Mouse (Mus musculus): ENCODE results near the gene Fam83c. TPM values are rescaled to one million over a fixed set of nuclear protein-coding genes. Genes with fewer than 3 reads are reported as not detected.

The Fam83c gene
- polyA plus RNA-seq, 1 experiment from 2014 or later, result 0.07 TPM

- H3K4me3 ChIP-seq (ENCODE audit: control insufficient read depth in 1 of 2, insufficient read depth in 1 of 2, low read depth in 1 of 2, low read length in 2 of 2), result no peak overlapping the region
- peaks cover 7 to 8% of the 10 kb centered on the region in 2 experiments; a peak in 3 of 4 replicates for H3K4me1 ChIP-seq (ENCODE audit: control insufficient read depth in 2 of 2, insufficient read depth in 2 of 2, low read length in 2 of 2)
- no peak overlapping the region for H3K4me2 ChIP-seq (ENCODE audit: low read length)
- H3K36me3 ChIP-seq (ENCODE audit: control insufficient read depth, insufficient read depth, low read length), result no peaks in the 10 kb centered on the region
- 56% methylated on average over 5 of the region's 5 CpGs for WGBS
- no peak overlapping the region for H3K9ac ChIP-seq (ENCODE audit: low read length)
- H3K27ac ChIP-seq (replicated peaks in 1 of 2; ENCODE audit: control insufficient read depth in 1 of 2, insufficient read depth in 1 of 2, low read depth in 2 of 2, low read length in 2 of 2), result no peak overlapping the region
- H3K27me3 ChIP-seq (ENCODE audit: control insufficient read depth, insufficient read depth, low read length), result no peaks in the 10 kb centered on the region
- 0 out of 2 replicates have a peak, but pooled peaks cover 1% of the 10 kb centered on the region for H3K9me3 ChIP-seq (ENCODE audit: control insufficient read depth, low read length)
- no peak for ATAC-seq (ENCODE audit: insufficient number of reproducible peaks, insufficient read depth, low FRiP score, low read depth)
These were observed 28.1 kb downstream of the Fam83c start for GRCm38 (mm10) chr2:155806548-155806947.

DNA sequence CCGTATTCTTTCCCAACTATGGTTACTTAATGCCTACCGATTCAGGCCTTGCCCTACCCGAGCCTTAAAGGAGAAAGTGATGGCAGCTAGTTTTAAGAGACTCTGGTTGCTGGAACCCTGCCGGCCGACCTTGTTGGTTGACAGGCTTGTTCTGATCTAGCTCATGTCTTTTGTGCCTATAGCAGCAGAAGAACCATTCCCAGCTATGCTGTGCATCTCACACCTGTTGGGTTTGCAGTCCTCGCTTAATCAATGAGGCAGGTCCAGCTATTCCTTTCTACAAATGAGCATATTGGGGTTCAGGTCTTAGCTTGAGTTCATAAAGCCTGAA lies 28.8 kb downstream of the Fam83c start:
- no peaks in the 10 kb centered on the region for H3K9me3 ChIP-seq (ENCODE audit: control insufficient read depth, low read length)

DNA sequence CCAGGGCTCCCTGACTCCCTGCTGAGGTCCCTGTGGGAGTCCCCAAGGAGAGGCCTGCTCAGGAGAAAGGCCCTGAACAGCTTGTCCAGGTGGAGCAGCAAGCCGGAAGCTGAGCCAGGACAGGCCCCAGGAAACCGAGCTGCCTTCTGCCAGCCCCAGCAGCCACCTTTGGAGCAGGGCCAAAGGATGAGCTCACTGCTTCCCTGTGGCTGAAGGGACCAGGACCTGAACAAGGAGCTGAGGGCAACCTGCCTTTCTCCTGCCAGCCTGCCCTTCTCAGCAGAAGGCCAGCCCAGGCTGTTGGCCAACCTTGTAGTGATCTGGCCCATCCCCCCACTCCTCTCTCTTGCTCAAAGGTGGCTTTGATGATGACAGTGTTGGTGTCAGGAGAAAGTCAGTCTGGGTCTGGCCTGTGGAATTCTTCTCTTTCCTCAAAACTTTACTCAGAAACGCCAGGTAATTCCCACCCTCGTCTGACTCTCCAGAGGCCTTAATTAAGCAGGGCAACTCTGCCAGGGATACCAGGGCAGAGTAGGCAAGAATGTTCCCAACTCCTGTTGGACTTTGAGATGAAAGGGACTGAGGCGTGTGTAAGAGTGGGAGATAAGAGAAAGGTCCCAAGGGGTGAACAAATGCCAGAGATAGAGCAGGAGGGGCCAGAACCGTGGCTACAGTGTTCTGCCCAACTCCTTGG lies 29.3 kb downstream of the Fam83c start:
- 27% methylated on average over 6 of the region's 6 CpGs for WGBS
- no peak overlapping the region for H3K27ac ChIP-seq (replicated peaks in 1 of 2; ENCODE audit: control insufficient read depth in 1 of 2, insufficient read depth in 1 of 2, low read depth in 2 of 2, low read length in 2 of 2)
- no peak overlapping the region for H3K4me2 ChIP-seq (ENCODE audit: low read length)
- peaks cover 7 to 8% of the 10 kb centered on the region in 2 experiments; a peak in 3 of 4 replicates for H3K4me1 ChIP-seq (ENCODE audit: control insufficient read depth in 2 of 2, insufficient read depth in 2 of 2, low read length in 2 of 2)
- no peak overlapping the region for H3K9ac ChIP-seq (ENCODE audit: low read length)
- no peak overlapping the region for H3K4me3 ChIP-seq (ENCODE audit: control insufficient read depth in 1 of 2, insufficient read depth in 1 of 2, low read depth in 1 of 2, low read length in 2 of 2)
- H3K36me3 ChIP-seq (ENCODE audit: control insufficient read depth, insufficient read depth, low read length), result no peaks in the 10 kb centered on the region
- ATAC-seq (ENCODE audit: insufficient number of reproducible peaks, insufficient read depth, low FRiP score, low read depth), result no peak
- no peaks in the 10 kb centered on the region for H3K9me3 ChIP-seq (ENCODE audit: control insufficient read depth, low read length)
- H3K27me3 ChIP-seq (ENCODE audit: control insufficient read depth, insufficient read depth, low read length), result no peaks in the 10 kb centered on the region

More for the DNA sequence above, 28.8 kb downstream of the Fam83c start:
- 68% methylated on average over 6 of the region's 6 CpGs for WGBS
- Histone ChIP-seq H3K4me2 (ENCODE audit: low read length) (no peak overlapping the region), H3K27ac (replicated peaks in 1 of 2; ENCODE audit: control insufficient read depth in 1 of 2, insufficient read depth in 1 of 2, low read depth in 2 of 2, low read length in 2 of 2) (no peak overlapping the region), H3K9ac (ENCODE audit: low read length) (no peak overlapping the region), H3K27me3 (ENCODE audit: control insufficient read depth, insufficient read depth, low read length) (no peaks in the 10 kb centered on the region), H3K4me3 (ENCODE audit: control insufficient read depth in 1 of 2, insufficient read depth in 1 of 2, low read depth in 1 of 2, low read length in 2 of 2) (no peak overlapping the region), H3K36me3 (ENCODE audit: control insufficient read depth, insufficient read depth, low read length) (no peaks in the 10 kb centered on the region), H3K4me1 (ENCODE audit: control insufficient read depth in 2 of 2, insufficient read depth in 2 of 2, low read length in 2 of 2) (peaks cover 7 to 8% of the 10 kb centered on the region in 2 experiments; a peak in 3 of 4 replicates)
- no peak for ATAC-seq (ENCODE audit: insufficient number of reproducible peaks, insufficient read depth, low FRiP score, low read depth)

DNA sequence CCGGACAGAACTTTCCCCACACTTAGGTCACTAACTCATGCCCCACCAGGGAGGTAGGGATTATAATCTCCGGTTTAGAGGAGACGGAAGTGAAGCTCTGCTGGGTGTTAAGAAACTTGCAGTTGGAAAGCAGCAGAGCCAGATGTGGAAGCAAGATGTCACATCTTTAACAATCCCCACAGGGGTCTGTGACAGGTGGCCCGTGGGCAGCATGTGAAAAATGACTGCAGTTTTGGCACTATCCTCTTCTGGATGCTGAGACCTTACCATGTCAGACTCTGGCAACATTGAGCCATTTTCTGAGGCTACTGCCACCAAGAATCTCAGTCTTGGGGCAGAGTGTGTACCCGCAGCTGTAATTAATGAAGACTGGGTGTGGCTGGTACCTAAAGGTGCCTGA lies 30.6 kb downstream of the Fam83c start:
- Histone ChIP-seq H3K27me3 (ENCODE audit: control insufficient read depth, insufficient read depth, low read length) (no peaks in the 10 kb centered on the region), H3K27ac (replicated peaks in 1 of 2; ENCODE audit: control insufficient read depth in 1 of 2, insufficient read depth in 1 of 2, low read depth in 2 of 2, low read length in 2 of 2) (no peak overlapping the region), H3K36me3 (ENCODE audit: control insufficient read depth, insufficient read depth, low read length) (no peaks in the 10 kb centered on the region), H3K4me1 (ENCODE audit: control insufficient read depth in 2 of 2, insufficient read depth in 2 of 2, low read length in 2 of 2) (peaks cover 7 to 8% of the 10 kb centered on the region in 2 experiments; a peak in 3 of 4 replicates), H3K4me2 (ENCODE audit: low read length) (no peak overlapping the region), H3K9me3 (ENCODE audit: control insufficient read depth, low read length) (no peaks in the 10 kb centered on the region), H3K9ac (ENCODE audit: low read length) (no peak overlapping the region), H3K4me3 (ENCODE audit: control insufficient read depth in 1 of 2, insufficient read depth in 1 of 2, low read depth in 1 of 2, low read length in 2 of 2) (no peak overlapping the region)
- ATAC-seq (ENCODE audit: insufficient number of reproducible peaks, insufficient read depth, low FRiP score, low read depth), result no peak
- WGBS, result 56% methylated on average over 5 of the region's 5 CpGs

GRCm38 (mm10) chr2:155802761-155803160 lies 31.9 kb downstream of the Fam83c start:
- ATAC-seq (ENCODE audit: insufficient number of reproducible peaks, insufficient read depth, low FRiP score, low read depth), result no peak
- WGBS, result 58% methylated on average over 3 of the region's 3 CpGs
- H3K9ac ChIP-seq (ENCODE audit: low read length), result no peak overlapping the region

DNA sequence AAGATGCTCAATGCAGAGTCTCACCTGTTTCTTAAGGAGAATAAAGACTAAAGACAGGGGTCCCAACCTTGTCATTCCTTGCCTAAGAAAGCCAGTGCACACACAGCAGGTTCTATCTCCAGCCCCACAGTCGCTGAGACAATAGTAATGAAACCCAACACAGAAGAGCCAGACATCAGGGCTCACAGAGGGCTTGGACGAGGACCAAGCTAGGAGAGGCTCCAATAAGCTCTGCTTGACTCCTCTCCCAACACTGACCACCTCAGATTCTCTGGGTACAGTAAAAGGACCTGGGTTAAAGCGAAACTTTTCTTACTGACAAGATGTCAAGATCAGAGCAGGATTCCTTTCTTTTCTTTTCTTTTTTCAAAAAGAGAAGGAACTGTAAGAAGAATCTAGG lies 36.0 kb downstream of the Fam83c start:
- no peak overlapping the region for H3K4me2 ChIP-seq (ENCODE audit: low read length)
- H3K27ac ChIP-seq (replicated peaks in 1 of 2; ENCODE audit: control insufficient read depth in 1 of 2, insufficient read depth in 1 of 2, low read depth in 2 of 2, low read length in 2 of 2), result no peak overlapping the region
- no peaks in the 10 kb centered on the region for H3K9me3 ChIP-seq (ENCODE audit: control insufficient read depth, low read length)
- ATAC-seq (ENCODE audit: insufficient number of reproducible peaks, insufficient read depth, low FRiP score, low read depth), result no peak
- 51% methylated on average over 3 of the region's 3 CpGs for WGBS
- no peak overlapping the region for H3K4me3 ChIP-seq (ENCODE audit: control insufficient read depth in 1 of 2, insufficient read depth in 1 of 2, low read depth in 1 of 2, low read length in 2 of 2)
- no peaks in the 10 kb centered on the region for H3K4me1 ChIP-seq (ENCODE audit: control insufficient read depth in 2 of 2, insufficient read depth in 2 of 2, low read length in 2 of 2)
- no peak overlapping the region for H3K9ac ChIP-seq (ENCODE audit: low read length)
- no peaks in the 10 kb centered on the region for H3K36me3 ChIP-seq (ENCODE audit: control insufficient read depth, insufficient read depth, low read length)
- no peaks in the 10 kb centered on the region for H3K27me3 ChIP-seq (ENCODE audit: control insufficient read depth, insufficient read depth, low read length)

More at GRCm38 (mm10) chr2:155802761-155803160, 31.9 kb downstream of the Fam83c start:
- Histone ChIP-seq H3K9me3 (ENCODE audit: control insufficient read depth, low read length) (no peaks in the 10 kb centered on the region), H3K27ac (replicated peaks in 1 of 2; ENCODE audit: control insufficient read depth in 1 of 2, insufficient read depth in 1 of 2, low read depth in 2 of 2, low read length in 2 of 2) (no peak overlapping the region), H3K4me1 (ENCODE audit: control insufficient read depth in 2 of 2, insufficient read depth in 2 of 2, low read length in 2 of 2) (peaks cover 7 to 8% of the 10 kb centered on the region in 2 experiments; a peak in 3 of 4 replicates), H3K36me3 (ENCODE audit: control insufficient read depth, insufficient read depth, low read length) (no peaks in the 10 kb centered on the region), H3K4me2 (ENCODE audit: low read length) (no peak overlapping the region), H3K4me3 (ENCODE audit: control insufficient read depth in 1 of 2, insufficient read depth in 1 of 2, low read depth in 1 of 2, low read length in 2 of 2) (no peak overlapping the region), H3K27me3 (ENCODE audit: control insufficient read depth, insufficient read depth, low read length) (no peaks in the 10 kb centered on the region)

DNA sequence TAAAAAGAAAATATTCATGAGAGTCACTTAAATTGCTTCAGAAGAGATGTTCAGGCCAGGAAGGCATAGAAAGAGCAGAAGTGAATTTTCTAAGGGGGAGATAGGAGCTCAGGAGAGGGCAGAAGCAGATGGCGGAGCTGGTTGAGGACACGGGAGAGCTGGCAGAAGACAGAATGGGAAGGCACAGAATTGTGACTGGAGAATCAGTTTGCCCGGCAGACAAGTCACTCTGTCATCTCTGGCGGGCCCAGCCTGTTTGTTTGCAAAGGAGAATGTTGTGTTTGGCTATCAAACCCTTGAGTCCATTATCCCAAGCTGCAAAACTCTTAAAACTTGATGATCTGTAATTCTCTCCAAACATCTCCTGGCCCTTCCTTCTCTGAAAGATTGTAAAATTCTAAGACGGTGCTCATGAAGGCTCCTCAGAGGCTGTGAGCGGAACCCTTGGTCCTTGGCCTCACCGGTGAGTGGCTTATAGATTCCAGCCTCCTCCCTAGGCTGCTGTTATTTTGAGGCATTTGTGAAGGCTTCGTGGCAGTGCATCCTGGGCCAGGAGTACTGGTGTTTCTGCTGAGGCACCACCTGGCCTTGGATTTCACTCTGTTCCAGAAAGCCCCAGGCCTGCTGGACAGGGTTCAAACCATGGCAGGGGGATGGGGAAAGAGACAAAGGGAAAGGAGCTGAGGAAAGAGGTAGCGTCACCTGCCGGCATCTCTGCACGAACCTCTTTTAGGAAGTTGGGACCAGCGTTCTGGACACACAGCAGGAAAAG lies 39.8 kb downstream of the Fam83c start:
- no peak for ATAC-seq (ENCODE audit: insufficient number of reproducible peaks, insufficient read depth, low FRiP score, low read depth)
- H3K4me1 ChIP-seq (ENCODE audit: control insufficient read depth in 2 of 2, insufficient read depth in 2 of 2, low read length in 2 of 2), result no peaks in the 10 kb centered on the region
- 79% methylated on average over 12 of the region's 12 CpGs for WGBS
- H3K4me3 ChIP-seq (ENCODE audit: control insufficient read depth in 1 of 2, insufficient read depth in 1 of 2, low read depth in 1 of 2, low read length in 2 of 2), result no peak overlapping the region
- no peaks in the 10 kb centered on the region for H3K27me3 ChIP-seq (ENCODE audit: control insufficient read depth, insufficient read depth, low read length)
- H3K9me3 ChIP-seq (ENCODE audit: control insufficient read depth, low read length), result no peaks in the 10 kb centered on the region
- H3K4me2 ChIP-seq (ENCODE audit: low read length), result no peak overlapping the region
- no peaks in the 10 kb centered on the region for H3K36me3 ChIP-seq (ENCODE audit: control insufficient read depth, insufficient read depth, low read length)
- H3K9ac ChIP-seq (ENCODE audit: low read length), result no peak overlapping the region
- H3K27ac ChIP-seq (replicated peaks in 1 of 2; ENCODE audit: control insufficient read depth in 1 of 2, insufficient read depth in 1 of 2, low read depth in 2 of 2, low read length in 2 of 2), result no peak overlapping the region
